Mouse (Mus musculus): ENCODE data around the gene Gtpbp3.

DNA sequence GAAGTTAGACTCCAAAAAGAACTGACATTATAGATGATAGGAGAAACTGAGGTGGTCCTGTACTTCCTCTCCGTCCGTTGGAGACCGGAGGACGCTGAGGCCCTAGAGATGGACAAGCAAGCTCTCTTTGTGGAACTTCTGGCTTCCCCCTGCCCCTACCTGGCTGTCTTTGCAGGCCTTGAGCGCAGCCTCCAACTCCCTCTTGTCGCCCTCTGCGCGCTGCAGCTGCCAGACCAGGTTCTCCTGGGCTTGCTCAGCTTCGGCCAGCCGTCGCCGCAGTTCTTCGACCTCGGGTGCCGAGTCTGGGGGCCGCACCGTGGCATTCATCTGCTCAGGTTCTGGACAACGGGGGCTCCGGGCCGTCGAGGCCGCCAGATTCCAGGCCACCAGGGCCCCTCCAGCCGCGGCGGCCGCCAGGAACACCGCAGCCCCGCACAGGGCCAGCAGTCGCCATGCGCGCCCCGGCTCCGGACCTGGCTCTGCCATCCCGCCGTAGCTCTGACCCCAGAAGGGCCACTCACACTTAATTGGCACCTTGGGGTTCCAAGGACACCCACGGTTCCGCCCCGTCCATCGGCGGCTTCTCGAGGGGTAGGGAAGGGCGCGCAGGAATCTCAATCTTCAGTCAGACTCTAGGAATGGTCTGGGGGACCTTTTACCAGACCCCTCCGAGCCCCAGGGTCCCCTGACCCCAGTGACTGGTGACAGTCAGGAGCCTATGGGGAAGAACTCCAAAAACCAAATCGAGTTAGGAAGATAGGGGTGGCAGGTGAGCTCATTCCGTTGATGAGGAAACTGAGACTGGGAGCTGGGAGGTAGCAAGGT lies 37.5 kb downstream of the Gtpbp3 start, which contains the start of gene Ccdc194:
- TF ChIP-seq CTCF (IDR thresholded peaks at IDR 0.05; ENCODE audit: borderline replicate concordance, control insufficient read depth, extremely low read depth, insufficient read depth, low read length, poor library complexity) (no peak), POLR2A (IDR thresholded peaks at IDR 0.05; ENCODE audit: control insufficient read depth, extremely low read depth, insufficient read depth, low read length, poor library complexity) (no peak)
